Mouse (Mus musculus) brain, embryonic 14.5 days (tissue): ENCODE measurements around the gene Celsr1.

ENCODE experiments used
- CTCF ChIP-seq: fragments of 200-500 bp; IDR thresholded peaks from 2 replicates; pipeline ENCODE4 v1.5.1; 2012; ENCODE audit warnings: inconsistent platforms, mild to moderate bottlenecking, moderate library complexity, borderline replicate concordance; ENCODE audit not compliant: insufficient read depth, insufficient read length; ENCODE audit errors: extremely low read depth
- POLR2A ChIP-seq: fragments of 200-500 bp; IDR thresholded peaks from 2 replicates; pipeline ENCODE4 v1.6.1; 2012; ENCODE audit warnings: mild to moderate bottlenecking, inconsistent platforms, borderline replicate concordance; ENCODE audit not compliant: poor library complexity, insufficient read depth, insufficient read length, severe bottlenecking; ENCODE audit errors: extremely low read depth

- TF ChIP-seq POLR2A = no peak
- TF ChIP-seq CTCF = no peak
Measured at GRCm38 (mm10) chr15:85992125-85992495, 41.5 kb downstream of the Celsr1 start.
